Comparison of ENCODE assay signal across 14 mouse cellular contexts in genomic region chr3:34103902-34104672, GRCm38 (mm10). TPM values are rescaled to one million over a fixed set of nuclear protein-coding genes. Genes with fewer than 3 reads are reported as not detected.
A peak's percentile ranks its signal among the peaks of the same experiment; 100 is the strongest.
DNase-seq lines count a peak whose midpoint lies in the region; ATAC-seq and TF ChIP-seq lines count a peak whose summit lies in the region.
"Had no signal": no experiment of that assay in that cellular context is flagged by ENCODE, and none has a peak within 500 bp of the region (broad histone marks: within the 10 kb centered on the region; RNA-seq: fewer than 3 reads in every experiment).

No protein-coding gene starts in this region.

- peak overlapping the region; percentile 5; the same call in 1 of the 2 replicates for H3K9ac ChIP-seq in neural tube, embryonic 11.5 days (ENCODE audit: low read length)
- H3K9ac ChIP-seq in hindbrain, embryonic 13.5 days, result no peak overlapping the region
- H3K9ac ChIP-seq in midbrain, embryonic 16.5 days (ENCODE audit: low read depth, low read length), result no peak overlapping the region
- H3K9ac ChIP-seq in kidney, embryonic 15.5 days, result no peak overlapping the region
- H3K9ac ChIP-seq: liver, embryonic 13.5 days had no signal

- H3K4me1 ChIP-seq in neural tube, embryonic 11.5 days (ENCODE audit: control insufficient read depth, insufficient read depth, low read length), result peaks cover 4% of the 10 kb centered on the region
- peaks cover 14% of the 10 kb centered on the region for H3K4me1 ChIP-seq in hindbrain, embryonic 13.5 days (replicated peaks)
- peaks cover 5% of the 10 kb centered on the region for H3K4me1 ChIP-seq in midbrain, embryonic 16.5 days (ENCODE audit: control insufficient read depth, insufficient read depth, low read length)
- H3K4me1 ChIP-seq in kidney, adult 2 months (ENCODE audit: control insufficient read depth, insufficient read depth, low read length), result no peaks in the 10 kb centered on the region
- H3K4me1 ChIP-seq in kidney, embryonic 15.5 days, result no peaks in the 10 kb centered on the region
- H3K4me1 ChIP-seq in thymus, adult 2 months (replicated peaks; ENCODE audit: control insufficient read depth, insufficient read depth, low read length), result no peaks in the 10 kb centered on the region
- H3K4me1 ChIP-seq: liver, embryonic 13.5 days had no signal

- ATAC-seq in neural tube, embryonic 11.5 days (ENCODE audit: insufficient read depth, low FRiP score, low TSS enrichment), result peak; percentile 59
- peak; percentile 78; the same call in 1 of the 2 replicates for ATAC-seq in hindbrain, embryonic 13.5 days (ENCODE audit: low FRiP score)
- peak; percentile 77 for ATAC-seq in midbrain, embryonic 16.5 days
- ATAC-seq in kidney, embryonic 15.5 days (replicated peaks; ENCODE audit: low FRiP score), result no peak

- H3K27me3 ChIP-seq in neural tube, embryonic 11.5 days (ENCODE audit: control insufficient read depth, insufficient read depth, low read length), result no peaks in the 10 kb centered on the region
- H3K27me3 ChIP-seq in hindbrain, embryonic 13.5 days, result 0 out of 2 replicates have a peak, but pooled peaks cover 7% of the 10 kb centered on the region
- no peaks in the 10 kb centered on the region for H3K27me3 ChIP-seq in midbrain, embryonic 16.5 days (ENCODE audit: control insufficient read depth, insufficient read depth, low read depth, low read length)
- H3K27me3 ChIP-seq in kidney, adult 2 months (replicated peaks; ENCODE audit: control insufficient read depth, insufficient read depth, low read length), result no peaks in the 10 kb centered on the region
- peaks cover 38% of the 10 kb centered on the region for H3K27me3 ChIP-seq in kidney, embryonic 15.5 days
- H3K27me3 ChIP-seq in thymus, adult 2 months (ENCODE audit: control insufficient read depth, insufficient read depth, low read length), result no peaks in the 10 kb centered on the region; the same call in 1 of the 2 replicates

- H3K27ac ChIP-seq in neural tube, embryonic 11.5 days (ENCODE audit: low read depth, low read length), result peak overlapping the region; percentile 41; the same call in 1 of the 2 replicates
- no peak overlapping the region for H3K27ac ChIP-seq in hindbrain, embryonic 13.5 days
- peak overlapping the region; percentile 28 for H3K27ac ChIP-seq in midbrain, embryonic 16.5 days (ENCODE audit: low read length)
- no peak overlapping the region for H3K27ac ChIP-seq in kidney, adult 2 months (ENCODE audit: insufficient read depth, low read depth, low read length)
- no peak overlapping the region for H3K27ac ChIP-seq in kidney, embryonic 15.5 days
- no peak overlapping the region for H3K27ac ChIP-seq in thymus, adult 2 months (ENCODE audit: control insufficient read depth, insufficient read depth, low read length)
- H3K27ac ChIP-seq: liver, embryonic 13.5 days had no signal

- 35% methylated on average over 7 of the region's 7 CpGs for WGBS in neural tube, embryonic 11.5 days
- WGBS in hindbrain, embryonic 13.5 days, result 13% methylated on average over 7 of the region's 7 CpGs
- 7% methylated on average over 7 of the region's 7 CpGs for WGBS in midbrain, embryonic 16.5 days
- 58% methylated on average over 7 of the region's 7 CpGs for WGBS in kidney, adult 2 months
- WGBS in kidney, embryonic 15.5 days, result 52% methylated on average over 7 of the region's 7 CpGs
- 55% methylated on average over 7 of the region's 7 CpGs for WGBS in thymus, adult 2 months

- H3K9me3 ChIP-seq in neural tube, embryonic 11.5 days (ENCODE audit: control insufficient read depth, low read length), result no peaks in the 10 kb centered on the region
- H3K9me3 ChIP-seq in hindbrain, embryonic 13.5 days, result no peaks in the 10 kb centered on the region
- H3K9me3 ChIP-seq in midbrain, embryonic 16.5 days (replicated peaks; ENCODE audit: control insufficient read depth, low read length, poor library complexity, severe bottlenecking), result no peaks in the 10 kb centered on the region
- no peaks in the 10 kb centered on the region for H3K9me3 ChIP-seq in kidney, embryonic 15.5 days (replicated peaks)
- H3K9me3 ChIP-seq: liver, embryonic 13.5 days had no signal

- H3K4me3 ChIP-seq in neural tube, embryonic 11.5 days (ENCODE audit: low read depth, low read length), result peak overlapping the region; percentile 20
- no peak overlapping the region for H3K4me3 ChIP-seq in hindbrain, embryonic 13.5 days
- H3K4me3 ChIP-seq in midbrain, embryonic 16.5 days (ENCODE audit: low read depth, low read length), result peak overlapping the region; percentile 0; the same call in 1 of the 2 replicates
- no peak overlapping the region for H3K4me3 ChIP-seq in kidney, adult 2 months (ENCODE audit: insufficient read depth, low read depth, low read length)
- H3K4me3 ChIP-seq in kidney, embryonic 15.5 days (replicated peaks), result no peak overlapping the region
- H3K4me3 ChIP-seq in thymus, adult 2 months (ENCODE audit: control insufficient read depth, insufficient read depth, low read length), result no peak overlapping the region
- H3K4me3 ChIP-seq: liver, embryonic 13.5 days had no signal

- no peaks in the 10 kb centered on the region for H3K36me3 ChIP-seq in neural tube, embryonic 11.5 days (ENCODE audit: control insufficient read depth, insufficient read depth, low read length)
- H3K36me3 ChIP-seq in hindbrain, embryonic 13.5 days, result no peaks in the 10 kb centered on the region
- no peaks in the 10 kb centered on the region for H3K36me3 ChIP-seq in midbrain, embryonic 16.5 days (ENCODE audit: control insufficient read depth, insufficient read depth, low read length)
- no peaks in the 10 kb centered on the region for H3K36me3 ChIP-seq in kidney, adult 2 months (ENCODE audit: control insufficient read depth, insufficient read depth, low read length)
- H3K36me3 ChIP-seq in kidney, embryonic 15.5 days, result no peaks in the 10 kb centered on the region
- no peaks in the 10 kb centered on the region for H3K36me3 ChIP-seq in thymus, adult 2 months (ENCODE audit: control insufficient read depth, insufficient read depth, low read length)
- H3K36me3 ChIP-seq: liver, embryonic 13.5 days had no signal

- no peak for TF ChIP-seq CTCF in kidney, adult 2 months (conservative IDR thresholded peaks at IDR 0.05; ENCODE audit: insufficient read depth, insufficient read length, low read depth, low read length)
- TF ChIP-seq CTCF in thymus, adult 2 months (IDR thresholded peaks at IDR 0.05; ENCODE audit: borderline replicate concordance, control insufficient read depth, extremely low read depth, insufficient read depth, low read length, poor library complexity), result no peak

- peak; percentile 19 for DNase-seq in neural tube, embryonic 11.5 days (ENCODE audit: low spot score)
- DNase-seq in neural tube, embryonic 10.5 days (ENCODE audit: extremely low spot score, low spot score), result no peak
- DNase-seq in urinary bladder, postnatal 14 days (ENCODE audit: low spot score), result no peak
- no peak for DNase-seq in kidney, adult 2 months
- DNase-seq in thymus, adult 2 months, result no peak
- DNase-seq: adrenal gland, postnatal 10 days; cerebellum, adult 11-12 months; gastrocnemius, postnatal 36 days; kidney, adult 11 months; liver, embryonic 13.5 days; lung, postnatal 10 days had no signal

- H3K4me2 ChIP-seq in neural tube, embryonic 11.5 days (ENCODE audit: low read depth), result peak overlapping the region; percentile 40
- 0 out of 2 replicates have a peak overlapping the region, but pooled peaks have one; percentile 4 for H3K4me2 ChIP-seq in hindbrain, embryonic 13.5 days
- peak overlapping the region; percentile 0; the same call in 1 of the 2 replicates for H3K4me2 ChIP-seq in midbrain, embryonic 16.5 days (ENCODE audit: low read length)
- H3K4me2 ChIP-seq in kidney, embryonic 15.5 days, result no peak overlapping the region
- H3K4me2 ChIP-seq: liver, embryonic 13.5 days had no signal

- no peak for TF ChIP-seq POLR2A in kidney, adult 2 months (IDR thresholded peaks at IDR 0.05; ENCODE audit: low read depth, low read length)
- no peak for TF ChIP-seq POLR2A in thymus, adult 2 months (IDR thresholded peaks at IDR 0.05; ENCODE audit: control insufficient read depth, extremely low read depth, insufficient read depth, low read length, poor library complexity)

RNA-seq across cellular contexts. Expression of gene Dnajc19, which starts 23.0 kb away (rescaled TPM):
- 163 and 171 TPM in 2 replicates for polyA plus RNA-seq in neural tube, embryonic 11.5 days (2014; fragmentation: Nextera tagmentation; extraction: Ambion mirVana)
- polyA plus RNA-seq in hindbrain, embryonic 13.5 days (2015; fragmentation: Nextera tagmentation; extraction: Ambion mirVana), result 120 and 126 TPM in 2 replicates
- polyA plus RNA-seq in midbrain, embryonic 16.5 days (2015; fragmentation: Nextera tagmentation; extraction: Ambion mirVana), result 107 and 118 TPM in 2 replicates
- 135 and 216 TPM in 2 replicates for polyA plus RNA-seq in kidney, adult 2 months (2012; rRNA removed)
- 151 and 167 TPM in 2 replicates for polyA plus RNA-seq in kidney, embryonic 15.5 days (2015; fragmentation: Nextera tagmentation; extraction: Ambion mirVana)
- polyA plus RNA-seq in thymus, adult 2 months (2012; rRNA removed), result 66.0 and 78.0 TPM in 2 replicates

Comparison
In these comparisons a context has a peak if more than half of its experiments do, and no peak if none do; other contexts are left out.
1. H3K27ac ChIP-seq: peak in neural tube, embryonic 11.5 days (single experiment) and midbrain, embryonic 16.5 days (single experiment); none in hindbrain, embryonic 13.5 days (single experiment), kidney, adult 2 months (single experiment), kidney, embryonic 15.5 days (single experiment) and thymus, adult 2 months (single experiment).
2. H3K4me3 ChIP-seq: peak in neural tube, embryonic 11.5 days (single experiment) and midbrain, embryonic 16.5 days (single experiment); none in hindbrain, embryonic 13.5 days (single experiment), kidney, adult 2 months (single experiment), kidney, embryonic 15.5 days (single experiment) and thymus, adult 2 months (single experiment).